23 mouse cellular contexts compared by ENCODE assay signal in the genomic region with DNA sequence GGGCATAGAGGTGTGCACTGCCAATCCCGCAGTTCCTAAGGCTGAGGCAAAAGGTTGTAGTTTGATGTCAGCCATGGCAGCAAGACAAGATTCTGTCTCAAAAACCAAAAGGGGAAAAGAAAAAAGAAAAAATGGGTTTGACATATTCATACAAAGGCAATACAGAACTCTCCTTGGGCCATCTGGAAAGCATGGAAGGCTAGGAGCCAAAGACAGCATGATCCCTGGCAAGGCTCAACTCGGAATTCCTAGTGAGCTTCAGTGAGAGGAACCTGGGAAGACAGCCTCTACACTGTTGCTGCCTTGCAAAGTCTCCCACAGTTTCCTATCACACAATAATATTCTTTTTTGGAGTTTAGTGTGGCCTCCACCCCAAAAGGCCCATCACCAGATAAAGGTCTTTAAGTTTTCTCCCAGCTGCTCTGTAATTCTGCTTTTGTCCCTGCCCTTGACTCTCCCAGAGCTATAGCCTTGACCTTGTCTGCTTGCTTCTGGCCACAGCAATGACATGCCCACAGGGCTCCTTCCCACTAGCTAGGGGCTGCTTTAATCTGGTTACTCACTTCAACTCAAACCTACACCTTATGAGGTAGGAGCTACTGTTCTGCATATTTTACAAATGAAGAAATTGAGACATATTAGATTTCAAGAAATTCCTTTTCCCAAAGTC. TPM values are rescaled to one million over a fixed set of nuclear protein-coding genes. Genes with fewer than 3 reads are reported as not detected.
DNase-seq lines count a peak whose midpoint lies in the region; ATAC-seq and TF ChIP-seq lines count a peak whose summit lies in the region.
"Had no signal": no experiment of that assay in that cellular context is flagged by ENCODE, and none has a peak within 500 bp of the region (broad histone marks: within the 10 kb centered on the region; RNA-seq: fewer than 3 reads in every experiment).

No protein-coding gene starts in this region.

- H3K27me3 ChIP-seq in heart, embryonic 12.5 days (replicated peaks), result no peaks in the 10 kb centered on the region; the same call in 1 of the 2 replicates
- no peaks in the 10 kb centered on the region for H3K27me3 ChIP-seq in ES-Bruce4 (ENCODE audit: control insufficient read depth, insufficient read depth, low read length, poor library complexity, severe bottlenecking)
- H3K27me3 ChIP-seq in lung, postnatal 0 days (replicated peaks; ENCODE audit: insufficient read depth, low read length), result no peaks in the 10 kb centered on the region
- H3K27me3 ChIP-seq: embryonic facial prominence, embryonic 13.5 days; liver, embryonic 12.5 days; lung, embryonic 15.5 days; midbrain, embryonic 15.5 days; neural tube, embryonic 12.5 days had no signal

- no peak for ATAC-seq in heart, embryonic 12.5 days (ENCODE audit: insufficient number of reproducible peaks, low FRiP score)
- ATAC-seq in cerebellum, adult (ENCODE audit: insufficient number of reproducible peaks, low FRiP score, low TSS enrichment), result peak; percentile 61; the same call in 1 of the 2 replicates
- ATAC-seq in lung, postnatal 0 days, result no peak
- ATAC-seq: forebrain, postnatal 0 days; inflammation-experienced regulatory T-cells, adult 6 months; liver, embryonic 12.5 days; midbrain, embryonic 15.5 days had no signal

- intact Hi-C loops in heart, postnatal 10 days (cut with DNase I), result no loop called here

- TF ChIP-seq EP300 in ES-Bruce4 (IDR thresholded peaks at IDR 0.05; ENCODE audit: insufficient read depth, low read depth, low read length), result peak; percentile 73; the same call in 1 of the 2 replicates
- no peak for TF ChIP-seq EP300 in lung, postnatal 0 days (IDR thresholded peaks at IDR 0.05)

- no peaks in the 10 kb centered on the region for H3K4me1 ChIP-seq in heart, embryonic 12.5 days (replicated peaks)
- H3K4me1 ChIP-seq in ES-Bruce4 (ENCODE audit: control insufficient read depth, insufficient read depth, low read length), result peaks cover 5% of the 10 kb centered on the region
- no peaks in the 10 kb centered on the region for H3K4me1 ChIP-seq in lung, postnatal 0 days (ENCODE audit: insufficient read depth, low read depth, low read length)
- H3K4me1 ChIP-seq: embryonic facial prominence, embryonic 13.5 days; heart, embryonic 13.5 days; liver, embryonic 12.5 days; lung, embryonic 15.5 days; midbrain, embryonic 15.5 days; neural tube, embryonic 12.5 days had no signal

- peak; percentile 8 to 15 for DNase-seq in heart, postnatal 10 days
- DNase-seq in cerebellum, postnatal 10 days, result peak; percentile 70 to 80
- DNase-seq in spleen, postnatal 14 days (ENCODE audit: low spot score in 2 of 2), result no peak
- no peak for DNase-seq in kidney, adult 18-20 months
- no peak for DNase-seq in lung, postnatal 0 days (ENCODE audit: low spot score)
- DNase-seq: adrenal gland, adult 8-10 months; forebrain, postnatal 0 days; right cerebral cortex, postnatal 25 days; thymus, postnatal 36 days had no signal

- TF ChIP-seq POLR2A in ES-Bruce4 (IDR thresholded peaks at IDR 0.05; ENCODE audit: insufficient read depth, low read length), result no peak

- H3K27ac ChIP-seq in heart, embryonic 12.5 days (ENCODE audit: poor library complexity, severe bottlenecking), result no peak overlapping the region
- H3K27ac ChIP-seq in ES-Bruce4 (ENCODE audit: insufficient read depth, low read length), result peak overlapping the region; percentile 70
- no peak overlapping the region for H3K27ac ChIP-seq in lung, postnatal 0 days (ENCODE audit: low read length)
- H3K27ac ChIP-seq: embryonic facial prominence, embryonic 13.5 days; heart, embryonic 13.5 days; liver, embryonic 12.5 days; lung, embryonic 15.5 days; midbrain, embryonic 15.5 days; neural tube, embryonic 12.5 days; stomach, postnatal 0 days had no signal

- no peak for TF ChIP-seq CTCF in ES-Bruce4 (IDR thresholded peaks at IDR 0.05; ENCODE audit: low read depth, low read length)
- no peak for TF ChIP-seq CTCF in lung, postnatal 0 days (IDR thresholded peaks at IDR 0.05)

- 56% methylated on average over 2 of the region's 2 CpGs for WGBS in heart, embryonic 12.5 days
- 59% methylated on average over 2 of the region's 2 CpGs for WGBS in lung, postnatal 0 days

- H3K9ac ChIP-seq in heart, embryonic 12.5 days, result no peak overlapping the region
- H3K9ac ChIP-seq in ES-Bruce4 (ENCODE audit: low read depth, poor library complexity, severe bottlenecking), result no peak overlapping the region
- no peak overlapping the region for H3K9ac ChIP-seq in lung, postnatal 0 days (replicated peaks; ENCODE audit: low read depth)
- H3K9ac ChIP-seq: embryonic facial prominence, embryonic 13.5 days; forebrain, postnatal 0 days; heart, embryonic 13.5 days; liver, embryonic 12.5 days; lung, embryonic 15.5 days; midbrain, embryonic 15.5 days; neural tube, embryonic 12.5 days had no signal

- H3K4me2 ChIP-seq in heart, embryonic 12.5 days, result no peak overlapping the region
- no peak overlapping the region for H3K4me2 ChIP-seq in lung, postnatal 0 days (replicated peaks; ENCODE audit: low read depth, low read length)
- H3K4me2 ChIP-seq: embryonic facial prominence, embryonic 13.5 days; heart, embryonic 13.5 days; liver, embryonic 12.5 days; lung, embryonic 15.5 days; midbrain, embryonic 15.5 days; neural tube, embryonic 12.5 days had no signal

- no peaks in the 10 kb centered on the region for H3K9me3 ChIP-seq in heart, embryonic 12.5 days (replicated peaks)
- H3K9me3 ChIP-seq in ES-Bruce4 (replicated peaks; ENCODE audit: control insufficient read depth, insufficient read depth, low read length, poor library complexity, severe bottlenecking), result peaks cover 4% of the 10 kb centered on the region
- H3K9me3 ChIP-seq in lung, postnatal 0 days (ENCODE audit: low read length), result no peaks in the 10 kb centered on the region
- H3K9me3 ChIP-seq: embryonic facial prominence, embryonic 13.5 days; heart, embryonic 13.5 days; liver, embryonic 12.5 days; lung, embryonic 15.5 days; midbrain, embryonic 15.5 days; neural tube, embryonic 12.5 days had no signal

- H3K4me3 ChIP-seq in heart, embryonic 12.5 days, result no peak overlapping the region
- H3K4me3 ChIP-seq in ES-Bruce4 (ENCODE audit: low read depth, low read length), result no peak overlapping the region
- no peak overlapping the region for H3K4me3 ChIP-seq in lung, postnatal 0 days (ENCODE audit: low read depth, low read length)
- H3K4me3 ChIP-seq: embryonic facial prominence, embryonic 13.5 days; heart, embryonic 13.5 days; liver, embryonic 12.5 days; lung, embryonic 15.5 days; midbrain, embryonic 15.5 days; neural tube, embryonic 12.5 days had no signal

- H3K36me3 ChIP-seq in heart, embryonic 12.5 days, result no peaks in the 10 kb centered on the region
- H3K36me3 ChIP-seq in ES-Bruce4 (ENCODE audit: control insufficient read depth, insufficient read depth, low read length, poor library complexity, severe bottlenecking), result no peaks in the 10 kb centered on the region
- no peaks in the 10 kb centered on the region for H3K36me3 ChIP-seq in lung, postnatal 0 days (ENCODE audit: insufficient read depth, low read length)
- H3K36me3 ChIP-seq: embryonic facial prominence, embryonic 13.5 days; heart, embryonic 13.5 days; liver, embryonic 12.5 days; lung, embryonic 15.5 days; midbrain, embryonic 15.5 days; neural tube, embryonic 12.5 days had no signal

RNA-seq across cellular contexts. Expression of gene Myh13, which starts 23.9 kb away (rescaled TPM):
- under 1 TPM in 1 of 2 experiments, not detected in 1; 0.05 TPM for total RNA-seq in heart, postnatal 10 days (2021)
- polyA plus RNA-seq in heart, embryonic 12.5 days (2016; fragmentation: Nextera tagmentation; extraction: Ambion mirVana), result 0.18 TPM in 1 of 2 replicates, not detected in the other
- polyA plus RNA-seq in ES-Bruce4 (2011; ENCODE audit: insufficient read depth, insufficient read length, low read depth, missing spikeins), result 0.35 TPM in 1 of 2 replicates, not detected in the other
- polyA plus RNA-seq in lung, postnatal 0 days (2015; fragmentation: Nextera tagmentation; extraction: Ambion mirVana), result 0.29 and 0.38 TPM in 2 replicates
- total RNA-seq: common myeloid progenitor, adult 5-6 weeks; hematopoietic stem cell, adult 5-6 weeks had no signal
- polyA plus RNA-seq: inflammation-experienced regulatory T-cells, adult 6 months; kidney, embryonic 16.5 days; liver, embryonic 12.5 days; neural tube, embryonic 12.5 days; stomach, postnatal 0 days had no signal

Comparison
In these comparisons a context has a peak if more than half of its experiments do, and no peak if none do; other contexts are left out.
1. DNase-seq: peak in heart, postnatal 10 days (2 of 2) and cerebellum, postnatal 10 days (2 of 2); none in spleen, postnatal 14 days (0 of 2), kidney, adult 18-20 months (single experiment) and lung, postnatal 0 days (single experiment).